Mouse (Mus musculus) brain, embryonic 14.5 days (tissue): Measurements from ENCODE around the gene 1700001C19Rik. TPM values are rescaled to one million over a fixed set of nuclear protein-coding genes. Genes with fewer than 3 reads are reported as not detected.

Experiments used
- DNase-seq: peaks from one replicate; pipeline ENCODE4 v3.0.0-alpha.2; 2011; ENCODE audit warnings: low read depth
- CTCF ChIP-seq: fragments of 200-500 bp; IDR thresholded peaks from 2 replicates; pipeline ENCODE4 v1.5.1; 2012; ENCODE audit warnings: inconsistent platforms, mild to moderate bottlenecking, moderate library complexity, borderline replicate concordance; ENCODE audit not compliant: insufficient read depth, insufficient read length; ENCODE audit errors: extremely low read depth
- POLR2A ChIP-seq: fragments of 200-500 bp; IDR thresholded peaks from 2 replicates; pipeline ENCODE4 v1.6.1; 2012; ENCODE audit warnings: mild to moderate bottlenecking, inconsistent platforms, borderline replicate concordance; ENCODE audit not compliant: poor library complexity, insufficient read depth, insufficient read length, severe bottlenecking; ENCODE audit errors: extremely low read depth
- polyA plus RNA-seq: library from polyadenylated mRNA; depleted of rRNA; stranded (reverse); fragments of >200 nt; gene quantifications from 2 replicates; pipeline ENCODE4 v1.2.3, GENCODE M21; 2012

The 1700001C19Rik gene
- polyA plus RNA-seq, 1 experiment = 0.41 TPM

DNA sequence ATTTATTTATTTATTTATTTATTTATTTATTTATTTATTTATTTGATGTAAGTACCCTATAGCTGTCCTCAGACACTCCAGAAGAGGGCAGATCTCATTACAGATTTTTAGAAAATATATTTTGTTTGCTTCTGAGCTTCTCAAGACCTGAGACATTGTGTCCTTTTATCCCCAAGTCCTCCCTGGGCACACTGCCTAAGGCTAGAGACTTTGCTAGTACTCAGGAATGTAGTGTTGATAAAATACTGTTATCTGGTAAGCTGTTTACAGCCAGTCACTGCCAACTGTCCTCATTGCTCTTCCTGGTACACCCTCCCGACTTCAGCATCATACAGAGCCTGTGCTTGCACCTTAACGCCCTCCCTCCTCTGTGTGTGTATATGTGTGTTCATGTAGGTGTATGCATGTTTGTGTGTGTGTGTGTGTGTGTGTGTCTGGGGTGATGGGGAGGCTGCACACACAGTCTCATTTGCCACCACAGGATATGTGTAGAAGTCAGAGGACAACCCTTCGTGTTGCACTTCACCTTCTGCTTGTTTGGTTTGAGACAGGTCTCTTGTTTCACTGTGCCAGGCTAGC, 22.3 kb upstream of the 1700001C19Rik start:
- no peak for DNase-seq
- TF ChIP-seq POLR2A = no peak
- no peak for TF ChIP-seq CTCF

DNA sequence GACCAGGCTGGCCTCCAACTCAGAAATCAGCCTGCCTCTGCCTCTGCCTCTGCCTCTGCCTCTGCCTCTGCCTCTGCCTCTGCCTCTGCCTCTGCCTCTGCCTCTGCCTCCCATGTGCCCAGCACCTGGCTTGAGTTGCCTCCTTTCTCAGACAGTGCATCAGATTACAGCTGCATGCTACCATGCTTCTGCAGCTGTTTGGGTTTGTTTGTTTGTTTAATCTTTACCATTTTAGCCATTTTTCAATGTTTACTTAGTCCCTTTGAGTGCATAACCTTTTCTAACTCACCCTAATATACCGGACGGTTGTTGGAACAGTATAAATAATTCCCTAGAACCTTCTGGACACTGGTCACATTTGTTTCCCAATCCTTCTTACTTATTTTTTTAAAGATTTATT, 21.8 kb upstream of the 1700001C19Rik start:
- DNase-seq = no peak
- TF ChIP-seq CTCF = no peak

DNA sequence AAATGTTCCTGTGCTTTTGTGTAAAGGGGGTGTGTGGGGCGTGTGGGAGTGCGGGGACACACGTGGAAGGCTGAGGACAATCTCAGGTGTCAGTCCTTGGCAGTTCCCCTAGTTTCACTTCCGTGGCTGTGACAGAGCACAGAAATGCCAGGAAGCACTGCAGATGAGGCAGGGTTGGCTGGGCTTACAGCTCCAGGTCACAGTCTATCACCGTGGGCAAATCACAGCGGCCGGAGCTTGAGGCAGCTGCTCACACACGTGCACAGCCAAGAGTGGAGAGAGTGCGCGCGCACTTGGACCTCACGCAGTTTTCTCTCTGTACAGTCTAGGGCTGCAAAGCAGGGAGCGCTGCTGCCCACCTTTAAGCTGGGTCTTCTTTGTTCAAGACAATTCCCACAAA, 21.1 kb upstream of the 1700001C19Rik start:
- TF ChIP-seq POLR2A (no peak), CTCF (no peak)
- no peak for DNase-seq

DNA sequence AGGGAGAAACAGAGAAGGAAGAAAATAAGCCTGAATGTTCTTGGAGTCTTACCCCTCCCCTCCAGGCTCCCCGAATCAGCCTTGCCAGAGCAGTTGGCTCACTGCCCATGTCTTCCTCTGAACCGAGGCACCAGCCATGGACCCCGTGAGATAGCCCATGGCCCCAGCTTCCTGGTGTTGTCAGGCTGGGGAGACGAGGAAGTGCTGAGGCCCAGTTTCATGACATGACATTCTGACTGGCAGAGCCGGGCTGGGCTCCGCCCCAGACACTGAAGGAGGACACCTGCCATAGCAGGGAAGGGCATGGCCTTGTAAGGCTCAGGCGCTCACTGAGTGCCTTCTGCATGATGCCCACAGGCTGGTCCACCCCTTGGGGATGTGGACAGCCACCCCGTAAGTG, 17.5 kb upstream of the 1700001C19Rik start:
- no peak for DNase-seq
- TF ChIP-seq CTCF (no peak), POLR2A (no peak)

DNA sequence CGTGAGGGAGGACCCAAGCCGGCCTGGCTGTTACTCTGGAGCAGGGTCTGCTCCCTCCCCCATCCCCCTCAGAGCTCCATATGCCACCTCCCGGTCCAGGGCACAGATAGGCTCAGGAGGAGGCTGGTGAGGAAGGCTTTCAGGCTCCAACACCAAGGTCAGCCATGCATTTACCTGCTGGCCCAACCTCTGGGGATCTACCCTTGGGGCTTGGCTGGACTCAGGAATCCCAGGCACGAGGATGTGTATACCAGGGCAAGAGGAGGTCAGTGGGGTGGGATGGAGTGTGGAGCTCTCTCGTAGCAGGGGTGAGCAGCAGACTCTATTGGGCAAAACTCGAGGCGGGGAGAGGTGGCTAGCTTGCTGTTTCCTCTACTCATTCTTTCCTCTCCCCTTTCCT, 15.7 kb upstream of the 1700001C19Rik start:
- TF ChIP-seq CTCF (no peak), POLR2A (no peak)
- no peak for DNase-seq

DNA sequence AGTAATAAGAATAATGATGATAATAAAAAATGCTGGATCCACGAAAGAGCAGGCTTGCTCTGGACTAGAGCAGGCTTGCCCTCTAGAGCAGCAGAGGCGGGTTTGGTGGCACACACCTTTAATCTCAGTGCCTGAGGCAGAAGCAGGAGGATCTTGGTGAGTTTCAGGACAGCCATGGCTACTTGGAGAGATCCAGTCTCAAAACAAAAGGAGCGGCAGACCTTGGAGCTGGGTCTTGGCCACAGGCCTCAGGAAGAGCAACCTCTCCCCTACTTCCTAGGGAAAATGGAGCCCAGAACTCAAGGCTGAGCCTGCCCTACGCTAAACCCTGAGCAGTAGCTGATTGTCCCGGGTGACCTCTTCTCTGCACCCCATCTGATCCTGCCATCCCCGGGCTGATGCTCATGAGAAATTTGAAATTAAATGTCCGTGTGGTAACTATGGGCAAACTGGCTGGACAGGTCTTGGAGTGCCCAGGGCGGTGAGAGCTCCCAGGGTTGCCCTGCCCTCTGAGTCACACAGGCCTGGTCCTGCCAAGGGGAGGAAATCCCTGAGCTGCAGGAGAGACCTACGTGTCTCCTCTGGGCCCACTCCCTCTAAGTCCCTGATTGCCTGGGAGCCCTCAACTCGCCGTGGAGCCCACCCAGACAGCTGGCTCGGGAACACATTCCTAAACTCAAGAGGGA, 13.8 kb upstream of the 1700001C19Rik start:
- no peak for DNase-seq
- TF ChIP-seq POLR2A (no peak), CTCF (no peak)

DNA sequence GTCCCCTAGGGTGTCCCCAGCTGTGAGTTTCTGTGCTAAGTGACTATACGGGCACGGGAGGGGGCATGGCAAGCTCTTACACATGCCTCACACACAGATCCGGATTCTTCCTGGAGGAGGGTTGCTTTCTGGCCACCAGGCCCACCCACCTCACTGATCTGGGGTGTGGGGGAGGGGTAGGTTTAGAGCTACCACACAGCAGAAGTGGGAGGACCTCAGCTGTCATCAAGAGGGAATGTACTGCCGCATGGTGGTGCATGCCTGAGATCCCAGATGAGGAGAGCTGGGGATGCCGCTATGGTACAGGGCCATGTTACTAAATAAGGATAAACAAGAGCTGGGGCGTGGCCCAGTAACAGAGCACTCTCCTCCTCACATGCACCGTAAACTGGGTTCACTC, 13.1 kb upstream of the 1700001C19Rik start:
- TF ChIP-seq CTCF = no peak
- no peak for TF ChIP-seq POLR2A
- DNase-seq = no peak

DNA sequence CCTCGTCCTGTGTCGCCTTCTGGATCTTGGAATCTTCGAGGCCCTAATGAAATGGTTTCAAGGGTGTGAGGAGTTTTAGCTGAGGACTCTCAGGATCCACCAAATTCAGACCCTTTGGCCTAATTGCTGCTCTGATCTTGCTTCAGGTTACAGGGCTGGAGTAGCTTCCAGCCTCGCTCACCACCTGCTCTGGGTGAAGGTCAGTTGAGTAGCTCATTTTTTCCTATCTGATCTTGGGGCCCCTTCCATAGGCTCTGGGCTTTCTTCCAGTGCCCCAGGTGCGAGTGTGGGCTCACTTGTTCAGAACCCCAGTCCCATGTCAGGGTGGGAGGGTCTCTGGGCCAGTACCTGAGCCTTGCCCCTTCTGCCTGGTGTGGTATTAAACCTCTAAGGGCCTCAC, 12.3 kb upstream of the 1700001C19Rik start:
- TF ChIP-seq CTCF (no peak), POLR2A (no peak)
- no peak for DNase-seq

DNA sequence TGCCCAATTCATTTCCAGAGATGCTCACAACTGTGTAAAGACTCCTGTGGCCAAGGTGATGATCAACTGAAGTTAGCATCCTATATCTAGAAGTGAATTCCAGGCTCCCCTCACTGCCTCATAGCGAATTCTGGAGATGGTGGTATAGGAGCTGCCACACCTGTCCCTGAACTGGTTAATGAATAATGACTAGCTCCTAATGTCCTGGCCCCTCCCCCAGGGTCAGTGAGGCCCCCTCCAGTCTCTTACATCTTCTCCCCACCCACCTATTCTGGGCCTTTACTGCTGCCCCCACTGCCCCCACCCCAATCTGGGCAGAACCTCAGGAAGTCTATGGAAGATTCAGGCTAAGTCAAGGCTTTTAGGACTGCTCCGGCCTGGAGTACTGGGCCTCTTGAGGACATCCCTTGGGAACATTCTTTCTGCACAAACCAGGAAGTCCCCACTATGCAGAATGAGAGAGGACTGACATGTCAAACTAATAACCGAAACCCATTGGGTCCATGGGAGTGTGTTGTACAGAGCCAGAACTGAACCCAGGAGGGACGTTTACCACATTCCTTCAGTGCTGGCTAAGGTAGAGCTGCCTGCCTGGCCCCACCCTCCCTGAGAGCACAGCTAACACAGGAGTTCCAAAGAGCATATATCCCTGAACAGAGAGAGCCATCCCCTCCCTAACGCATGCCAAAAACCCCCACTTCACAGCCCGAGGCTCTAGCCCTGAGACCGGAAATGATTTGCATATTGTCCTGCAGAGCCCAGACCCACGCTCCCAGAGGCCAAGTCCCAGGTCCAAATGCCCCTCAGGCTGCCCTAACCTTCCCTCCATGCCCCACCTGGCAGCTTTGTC, 11.6 kb upstream of the 1700001C19Rik start:
- TF ChIP-seq POLR2A (no peak), CTCF (no peak)
- no peak for DNase-seq

DNA sequence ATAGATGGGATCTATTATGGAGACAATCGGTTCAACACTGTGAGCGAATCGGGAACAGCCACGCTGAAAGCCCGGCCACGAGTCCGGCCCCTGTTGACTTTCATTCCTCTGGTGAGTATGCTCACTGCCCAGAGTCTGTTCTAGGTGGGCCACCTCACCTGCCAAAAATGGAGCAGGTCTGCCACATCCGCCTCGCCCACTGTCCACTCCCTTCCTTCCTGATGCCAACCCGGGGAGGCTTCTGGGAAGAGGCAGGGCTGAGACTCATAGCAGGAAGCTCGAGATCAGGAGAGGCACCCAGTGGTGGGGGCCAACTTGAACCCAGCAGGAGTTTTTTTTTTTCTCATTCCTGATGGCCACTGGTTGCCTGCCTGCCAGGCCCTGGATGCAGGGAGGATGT, 9.4 kb upstream of the 1700001C19Rik start:
- no peak for DNase-seq
- TF ChIP-seq POLR2A (no peak), CTCF (no peak)

DNA sequence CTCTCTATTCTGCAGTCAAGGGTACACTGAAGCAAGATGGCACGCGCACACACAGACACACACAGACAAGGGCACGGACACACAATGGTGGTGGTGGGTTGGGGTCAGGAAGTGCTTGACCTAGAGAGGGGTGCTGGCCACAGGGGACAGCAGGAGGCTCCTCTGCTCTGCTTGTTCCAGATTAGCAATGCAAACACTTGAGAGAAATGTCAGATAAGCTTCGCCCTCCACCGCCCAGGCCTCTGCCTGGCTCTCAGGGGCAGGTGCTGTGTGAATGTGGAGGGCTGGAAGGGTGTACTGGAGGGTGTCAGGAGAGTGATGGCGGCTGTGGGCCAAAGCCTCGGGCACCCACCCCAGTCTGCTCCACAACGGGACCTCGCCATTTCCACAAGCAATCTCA, 8.8 kb upstream of the 1700001C19Rik start:
- TF ChIP-seq CTCF (no peak), POLR2A (no peak)
- DNase-seq = no peak
